Mouse (Mus musculus) hindbrain, postnatal 0 days (tissue): ENCODE measurements around the gene D1Ertd622e. TPM values are rescaled to one million over a fixed set of nuclear protein-coding genes. Genes with fewer than 3 reads are reported as not detected.

Experiments used
- ATAC-seq: fragments of 200-750 bp; cut with Nextera tagmentation; 2 replicates; pipeline ENCODE4 v1.8.0; 2017; ENCODE audit warnings: mild to moderate bottlenecking, moderate TSS enrichment, moderate library complexity
- DNase-seq: peaks from one replicate; pipeline ENCODE4 v3.0.0-alpha.2; 2015; ENCODE audit warnings: low spot score
- H3K27ac ChIP-seq: fragments of 300-500 bp; sonication (generic); 2 replicates; pipeline ENCODE4 v1.5.1; 2014; ENCODE audit warnings: mild to moderate bottlenecking
- H3K27me3 ChIP-seq: fragments of 300-500 bp; sonication (generic); 2 replicates; pipeline ENCODE4 v1.6.1; 2014; ENCODE audit warnings: low read length, mixed read lengths; ENCODE audit not compliant: insufficient read depth
- H3K36me3 ChIP-seq: fragments of 300-500 bp; sonication (generic); 2 replicates; pipeline ENCODE4 v1.6.1; 2014; ENCODE audit warnings: low read length, mixed read lengths; ENCODE audit not compliant: insufficient read depth
- H3K4me1 ChIP-seq: fragments of 300-500 bp; sonication (generic); 2 replicates; pipeline ENCODE4 v1.6.1; 2014; ENCODE audit warnings: antibody characterized with exemption, low read length, mixed read lengths; ENCODE audit not compliant: insufficient read depth
- H3K4me2 ChIP-seq: fragments of 300-500 bp; sonication (generic); 2 replicates; pipeline ENCODE4 v1.6.1; 2014; ENCODE audit warnings: low read depth, mild to moderate bottlenecking, low read length, moderate library complexity, mixed read lengths
- H3K4me3 ChIP-seq: fragments of 300-500 bp; sonication (generic); 2 replicates; pipeline ENCODE4 v1.5.1; 2014; ENCODE audit warnings: low read length
- H3K9ac ChIP-seq: fragments of 300-500 bp; sonication (generic); replicated peaks from 2 replicates; pipeline ENCODE4 v1.6.1; 2014; ENCODE audit warnings: mild to moderate bottlenecking, low read length, moderate library complexity, mixed read lengths
- H3K9me3 ChIP-seq: fragments of 300-500 bp; sonication (generic); 2 replicates; pipeline ENCODE4 v1.6.1; 2016; ENCODE audit warnings: low read length, mixed read lengths
- CTCF ChIP-seq: IDR thresholded peaks from 2 replicates; pipeline ENCODE4 v1.5.1; 2016; ENCODE audit warnings: antibody characterized with exemption, control low read depth, low read depth
- WGBS: fragments of 180-500 bp; shearing (Covaris S2); extraction: QIAGEN DNeasy Blood & Tissue Kit; methylation state at CpG from one replicate; pipeline ENCODE4 v1.1.7; 2014; 5-methylcytosine and 5-hydroxymethylcytosine counted together
- polyA plus RNA-seq: library from polyadenylated mRNA; unstranded; fragments of >200 nt; fragmentation: Nextera tagmentation; extraction: Ambion mirVana; gene quantifications from 2 replicates; pipeline ENCODE4 v1.2.1, GENCODE M21; 2015
- total RNA-seq: library from RNA; depleted of rRNA; stranded (reverse); fragments of >200 nt; gene quantifications from 2 replicates; pipeline ENCODE4 v1.2.3, GENCODE M21; 2014

Gene D1Ertd622e
- total and polyA plus RNA-seq, 2 experiments from 2014 or later = 57.0 to 58.3 TPM

DNA sequence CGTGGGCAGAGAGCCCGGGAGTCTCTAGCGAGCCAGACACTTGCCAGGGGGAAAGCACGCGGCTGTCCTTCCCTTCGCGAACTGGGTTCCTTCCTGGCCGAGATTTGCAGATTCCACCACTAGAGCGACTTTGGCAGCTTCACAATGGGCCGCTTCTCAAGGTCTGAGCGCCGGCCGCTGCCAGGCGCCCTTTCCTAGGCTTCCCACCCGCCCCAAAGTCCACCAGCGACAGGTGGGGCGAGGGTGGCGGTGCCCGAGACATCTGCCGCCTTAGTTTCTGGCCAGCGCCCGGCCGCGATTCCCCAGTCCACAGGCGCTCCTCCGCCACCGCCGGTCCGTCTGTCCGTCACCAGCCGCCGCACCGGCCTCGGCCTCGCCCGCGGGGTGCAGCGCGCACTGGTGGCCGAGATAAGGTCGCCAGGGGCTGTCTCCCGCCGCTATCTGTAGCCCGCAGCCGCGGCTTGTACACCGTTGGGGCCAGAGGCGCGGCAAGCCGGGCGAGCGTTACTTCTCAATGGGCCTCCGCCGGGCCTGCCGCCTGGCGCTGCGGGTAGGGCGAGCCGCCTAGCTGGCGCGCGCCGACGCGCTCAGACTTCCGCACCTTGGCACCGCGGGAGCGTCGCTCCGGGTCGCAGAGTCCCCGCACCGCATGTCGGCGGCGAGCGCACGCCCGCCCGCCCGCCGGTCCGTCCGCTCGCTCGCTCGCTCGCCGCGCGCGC lies 1.0 kb downstream of the D1Ertd622e start:
- Histone ChIP-seq H3K4me2 (peak overlapping the region; percentile 55), H3K4me3 (peak overlapping the region; percentile 97), H3K27ac (peak overlapping the region; percentile 99), H3K4me1 (peaks cover 15% of the 10 kb centered on the region), H3K9ac (peak overlapping the region; percentile 96), H3K9me3 (no peaks in the 10 kb centered on the region), H3K27me3 (no peaks in the 10 kb centered on the region), H3K36me3 (no peaks in the 10 kb centered on the region)
- TF ChIP-seq CTCF = peak; percentile 60
- under 1% methylated on average over 78 of the region's 93 CpGs for WGBS
- peak; percentile 88 for DNase-seq
- peak; percentile 61 for ATAC-seq

GRCm38 (mm10) chr1:97659405-97659804 lies 2.5 kb downstream of the D1Ertd622e start:
- no peak for TF ChIP-seq CTCF
- H3K27ac ChIP-seq = no peak overlapping the region
- H3K4me1 ChIP-seq = peaks cover 15% of the 10 kb centered on the region
- WGBS = 24% methylated on average over 7 of the region's 7 CpGs
- H3K9ac ChIP-seq = no peak overlapping the region; the same call in 1 of the 2 replicates
- peak overlapping the region; percentile 55 for H3K4me2 ChIP-seq
- H3K27me3 ChIP-seq = no peaks in the 10 kb centered on the region
- H3K9me3 ChIP-seq = no peaks in the 10 kb centered on the region
- peak overlapping the region; percentile 97 for H3K4me3 ChIP-seq
- ATAC-seq = no peak
- H3K36me3 ChIP-seq = no peaks in the 10 kb centered on the region
- no peak for DNase-seq

- WGBS = 62% methylated on average over 2 of the region's 2 CpGs
- H3K9ac ChIP-seq = no peak overlapping the region; the same call in 1 of the 2 replicates
- no peaks in the 10 kb centered on the region for H3K9me3 ChIP-seq
- DNase-seq (no peak), ATAC-seq (no peak)
- H3K4me3 ChIP-seq = no peak overlapping the region
- H3K27me3 ChIP-seq = no peaks in the 10 kb centered on the region
- H3K4me2 ChIP-seq = peak overlapping the region; percentile 55
- no peak overlapping the region for H3K27ac ChIP-seq
- TF ChIP-seq CTCF = no peak
- no peaks in the 10 kb centered on the region for H3K36me3 ChIP-seq
- H3K4me1 ChIP-seq = peaks cover 15% of the 10 kb centered on the region
Observed at GRCm38 (mm10) chr1:97657786-97658185, 4.1 kb downstream of the D1Ertd622e start.

DNA sequence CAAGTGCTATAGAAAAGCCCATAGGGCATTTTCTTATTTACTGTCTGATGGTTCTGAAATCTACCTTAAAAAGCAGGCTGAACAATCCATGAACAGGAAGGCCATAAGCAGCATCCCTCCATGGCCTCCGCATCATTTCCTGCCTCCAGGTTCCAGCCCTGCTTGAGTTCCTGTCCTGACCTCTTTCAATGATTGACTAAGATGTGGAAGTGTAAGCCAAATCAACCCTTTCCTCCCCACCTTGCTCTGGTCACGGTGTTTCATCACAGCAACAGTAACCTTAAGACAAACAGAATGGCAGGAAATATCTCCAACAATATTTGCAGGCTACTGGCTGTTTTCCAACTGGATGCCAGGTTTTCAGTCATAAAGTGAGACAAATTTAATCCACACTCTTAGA lies 4.7 kb downstream of the D1Ertd622e start:
- H3K4me2 ChIP-seq = peak overlapping the region; percentile 55; the same call in 1 of the 2 replicates
- 63% methylated on average over 2 of the region's 2 CpGs for WGBS
- no peak for DNase-seq

DNA sequence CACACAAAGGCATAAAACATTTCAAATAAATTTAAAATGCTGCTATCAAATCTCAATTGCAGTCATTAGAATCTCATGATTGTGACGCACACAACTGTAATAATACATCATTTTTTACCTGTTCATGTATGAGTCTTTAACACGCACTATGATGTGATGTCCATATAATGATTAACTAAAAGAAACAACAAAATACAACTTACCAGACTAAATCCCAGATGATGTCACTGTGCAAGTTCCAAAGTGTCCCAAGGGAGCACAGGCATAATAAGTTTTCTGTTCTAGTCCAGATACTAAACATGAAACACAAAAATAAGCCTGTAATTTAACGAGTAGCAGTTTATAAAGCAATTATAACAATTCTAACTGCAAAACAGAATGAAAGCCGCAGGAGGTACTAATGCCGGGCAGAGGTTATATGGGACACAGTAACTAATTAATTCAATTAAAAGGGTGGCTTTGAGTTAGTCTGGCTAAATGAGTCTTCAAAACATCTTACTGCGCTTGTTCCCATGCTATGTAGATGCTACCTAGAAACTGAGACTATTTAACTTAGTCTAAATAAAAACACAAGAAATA lies 7.4 kb downstream of the D1Ertd622e start:
- 66% methylated on average over 6 of the region's 6 CpGs for WGBS
- Histone ChIP-seq H3K4me1 (peaks cover 13% of the 10 kb centered on the region), H3K9ac (no peak overlapping the region), H3K4me2 (no peak overlapping the region), H3K9me3 (no peaks in the 10 kb centered on the region), H3K27ac (no peak overlapping the region), H3K36me3 (no peaks in the 10 kb centered on the region), H3K4me3 (no peak overlapping the region), H3K27me3 (no peaks in the 10 kb centered on the region)
- TF ChIP-seq CTCF = no peak
- DNase-seq (no peak), ATAC-seq (no peak)

More for the DNA sequence above, 4.7 kb downstream of the D1Ertd622e start:
- no peaks in the 10 kb centered on the region for H3K36me3 ChIP-seq
- no peak overlapping the region for H3K9ac ChIP-seq
- no peak for ATAC-seq
- H3K4me1 ChIP-seq = peaks cover 15% of the 10 kb centered on the region
- H3K27me3 ChIP-seq = no peaks in the 10 kb centered on the region
- TF ChIP-seq CTCF = no peak
- H3K4me3 ChIP-seq = no peak overlapping the region
- H3K9me3 ChIP-seq = no peaks in the 10 kb centered on the region
- no peak overlapping the region for H3K27ac ChIP-seq

DNA sequence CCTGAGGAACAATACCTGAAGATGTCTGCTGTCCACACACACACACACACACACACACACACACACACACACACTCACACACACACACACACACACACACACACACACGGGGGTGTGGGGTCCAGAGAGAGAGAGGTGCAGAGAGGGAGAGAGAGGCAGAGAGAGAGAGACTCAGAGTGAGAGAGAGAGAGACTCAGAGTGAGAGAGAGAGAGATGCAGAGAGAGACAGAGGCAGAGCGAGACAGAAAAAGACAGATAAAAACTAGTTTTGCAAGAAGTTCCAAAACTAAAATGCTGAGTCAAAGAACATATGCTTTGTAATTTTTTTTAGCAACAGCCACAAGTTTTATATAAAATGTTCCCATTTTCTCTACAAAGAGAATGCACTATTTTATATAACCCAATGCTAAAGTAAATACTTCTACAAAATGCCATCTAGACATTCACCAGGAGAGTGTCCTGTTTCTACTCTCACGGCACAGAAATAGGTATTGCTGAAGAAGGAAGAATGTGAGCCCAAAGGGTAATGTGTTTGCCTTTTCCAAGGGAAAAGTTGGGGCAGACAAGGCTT lies 11.2 kb downstream of the D1Ertd622e start:
- DNase-seq (no peak), ATAC-seq (no peak)
- Histone ChIP-seq H3K4me2 (no peak overlapping the region), H3K27ac (no peak overlapping the region), H3K4me1 (no peaks in the 10 kb centered on the region; the same call in 1 of the 2 replicates), H3K9ac (no peak overlapping the region), H3K4me3 (no peak overlapping the region), H3K27me3 (no peaks in the 10 kb centered on the region), H3K36me3 (peaks cover 5% of the 10 kb centered on the region; the same call in 1 of the 2 replicates), H3K9me3 (no peaks in the 10 kb centered on the region)
- WGBS = 81% methylated on average over 3 of the region's 3 CpGs
- TF ChIP-seq CTCF = no peak
